Mouse (Mus musculus) brain, embryonic 14.5 days (tissue): Measurements from ENCODE around the gene Olfr652.

Experiments used
- CTCF ChIP-seq: fragments of 200-500 bp; IDR thresholded peaks from 2 replicates; pipeline ENCODE4 v1.5.1; 2012; ENCODE audit warnings: inconsistent platforms, mild to moderate bottlenecking, moderate library complexity, borderline replicate concordance; ENCODE audit not compliant: insufficient read depth, insufficient read length; ENCODE audit errors: extremely low read depth
- POLR2A ChIP-seq: fragments of 200-500 bp; IDR thresholded peaks from 2 replicates; pipeline ENCODE4 v1.6.1; 2012; ENCODE audit warnings: mild to moderate bottlenecking, inconsistent platforms, borderline replicate concordance; ENCODE audit not compliant: poor library complexity, insufficient read depth, insufficient read length, severe bottlenecking; ENCODE audit errors: extremely low read depth

DNA sequence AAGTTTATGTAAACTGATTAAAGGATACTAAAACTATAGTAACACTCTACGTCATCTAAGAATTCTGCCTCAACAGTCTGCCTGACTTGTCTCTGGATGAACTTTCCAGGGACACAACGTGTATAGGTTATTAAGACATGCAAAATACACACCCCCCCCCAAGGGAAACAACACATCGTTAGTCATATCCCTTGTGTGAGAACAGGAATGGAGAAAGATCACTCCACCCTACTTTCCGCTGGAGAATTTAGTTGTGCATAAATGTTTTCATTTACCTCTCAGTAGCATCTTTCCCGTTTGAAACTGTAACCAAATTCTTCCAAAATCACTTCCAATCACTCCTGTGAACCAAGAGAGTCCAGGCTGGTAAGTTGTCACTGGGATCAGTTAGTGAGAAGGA is 10.9 kb upstream of the Olfr652 start, which contains the start of gene Olfr651:
- TF ChIP-seq CTCF: no peak
- no peak for TF ChIP-seq POLR2A
